Comparison of ENCODE assay signal across 16 mouse cellular contexts in the genomic region with DNA sequence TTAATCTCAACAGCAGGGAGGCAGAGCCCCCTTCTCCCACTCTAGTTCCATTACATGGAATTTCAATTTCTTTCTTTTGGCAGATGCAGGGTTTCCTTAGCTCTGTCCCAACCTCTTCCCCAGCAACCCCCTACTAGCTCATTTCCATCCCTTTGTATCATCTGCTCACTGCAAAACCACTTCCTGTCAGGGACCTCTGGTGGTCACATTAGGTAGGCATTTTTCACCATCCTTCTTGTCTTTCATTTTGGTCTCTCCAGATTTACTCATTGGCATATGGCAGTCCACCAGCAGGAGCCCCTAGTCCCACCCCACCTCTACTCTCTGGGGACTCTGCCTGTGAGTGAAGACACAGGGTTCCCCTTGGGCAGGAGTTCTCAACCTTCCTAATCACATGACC.
DNase-seq lines count a peak whose midpoint lies in the region; ATAC-seq and TF ChIP-seq lines count a peak whose summit lies in the region.
"Had no signal": no experiment of that assay in that cellular context is flagged by ENCODE, and none has a peak within 500 bp of the region (broad histone marks: within the 10 kb centered on the region; RNA-seq: fewer than 3 reads in every experiment).

No protein-coding gene starts in this region.

- H3K4me2 ChIP-seq in heart, postnatal 0 days (ENCODE audit: low read depth, low read length) = no peak overlapping the region
- no peak overlapping the region for H3K4me2 ChIP-seq in liver, postnatal 0 days (ENCODE audit: low read depth, low read length)
- H3K4me2 ChIP-seq in liver, embryonic 12.5 days = no peak overlapping the region
- no peak overlapping the region for H3K4me2 ChIP-seq in midbrain, embryonic 15.5 days
- H3K4me2 ChIP-seq: limb, embryonic 15.5 days had no signal

- no peak for DNase-seq in heart, postnatal 0 days (ENCODE audit: low spot score)
- no peak for DNase-seq in heart, embryonic 10.5 days (ENCODE audit: low spot score)
- DNase-seq in liver, postnatal 0 days = no peak
- DNase-seq in A20 (ENCODE audit: low read depth, low spot score) (peak; percentile 10), Patski (ENCODE audit: low read depth, low spot score) (no peak)
- DNase-seq in c-Kit-positive CD71-positive TER-119-positive erythroid progenitor cells, embryonic 14.5 days (ENCODE audit: low spot score) = no peak
- DNase-seq: adrenal gland, postnatal 36 days; cerebellum, adult 9-10 months; gastrocnemius, postnatal 10 days; heart, adult 18-20 months; kidney, postnatal 14 days; right cerebral cortex, postnatal 25 days had no signal

- in situ Hi-C loops in Patski (cut with MboI; ENCODE audit: low pct_unique_long_range_greater_than_20kb) = no loop called here

- no peaks in the 10 kb centered on the region for H3K4me1 ChIP-seq in heart, postnatal 0 days (ENCODE audit: control insufficient read depth, insufficient read depth)
- no peaks in the 10 kb centered on the region for H3K4me1 ChIP-seq in heart, embryonic 10.5 days
- no peaks in the 10 kb centered on the region for H3K4me1 ChIP-seq in liver, postnatal 0 days (ENCODE audit: insufficient read depth)
- no peaks in the 10 kb centered on the region for H3K4me1 ChIP-seq in liver, embryonic 12.5 days
- H3K4me1 ChIP-seq in midbrain, embryonic 15.5 days = no peaks in the 10 kb centered on the region
- H3K4me1 ChIP-seq: limb, embryonic 15.5 days had no signal

- POLR2A ChIA-PET in Patski (lab: Charles Lee) = no interaction called here

- H3K27ac ChIP-seq in heart, postnatal 0 days (ENCODE audit: low read depth) = no peak overlapping the region
- no peak overlapping the region for H3K27ac ChIP-seq in heart, embryonic 10.5 days
- no peak overlapping the region for H3K27ac ChIP-seq in liver, postnatal 0 days (ENCODE audit: low read depth)
- no peak overlapping the region for H3K27ac ChIP-seq in liver, embryonic 12.5 days
- no peak overlapping the region for H3K27ac ChIP-seq in midbrain, embryonic 15.5 days
- H3K27ac ChIP-seq: limb, embryonic 15.5 days had no signal

- TF ChIP-seq EP300 in heart, postnatal 0 days (IDR thresholded peaks at IDR 0.05; ENCODE audit: low read depth) = no peak
- no peak for TF ChIP-seq EP300 in liver, postnatal 0 days (IDR thresholded peaks at IDR 0.05; ENCODE audit: low read depth)

- H3K9me3 ChIP-seq in heart, postnatal 0 days (replicated peaks; ENCODE audit: control insufficient read depth, low read length) = no peaks in the 10 kb centered on the region
- H3K9me3 ChIP-seq in heart, embryonic 10.5 days = no peaks in the 10 kb centered on the region
- no peaks in the 10 kb centered on the region for H3K9me3 ChIP-seq in liver, postnatal 0 days (ENCODE audit: low read length)
- no peaks in the 10 kb centered on the region for H3K9me3 ChIP-seq in liver, embryonic 12.5 days (replicated peaks)
- no peaks in the 10 kb centered on the region for H3K9me3 ChIP-seq in midbrain, embryonic 15.5 days
- H3K9me3 ChIP-seq: limb, embryonic 15.5 days had no signal

- no peaks in the 10 kb centered on the region for H3K36me3 ChIP-seq in heart, postnatal 0 days (replicated peaks; ENCODE audit: control insufficient read depth, insufficient read depth, low read length)
- H3K36me3 ChIP-seq in heart, embryonic 10.5 days = no peaks in the 10 kb centered on the region
- no peaks in the 10 kb centered on the region for H3K36me3 ChIP-seq in liver, postnatal 0 days (replicated peaks; ENCODE audit: insufficient read depth, low read length)
- no peaks in the 10 kb centered on the region for H3K36me3 ChIP-seq in liver, embryonic 12.5 days
- H3K36me3 ChIP-seq in midbrain, embryonic 15.5 days (replicated peaks) = no peaks in the 10 kb centered on the region
- H3K36me3 ChIP-seq: limb, embryonic 15.5 days had no signal

- H3K4me3 ChIP-seq in heart, postnatal 0 days (ENCODE audit: low read depth, low read length) = no peak overlapping the region
- no peak overlapping the region for H3K4me3 ChIP-seq in heart, embryonic 10.5 days
- H3K4me3 ChIP-seq in liver, postnatal 0 days (ENCODE audit: low read depth, low read length) = no peak overlapping the region
- H3K4me3 ChIP-seq in liver, embryonic 12.5 days = no peak overlapping the region
- H3K4me3 ChIP-seq in midbrain, embryonic 15.5 days = no peak overlapping the region
- H3K4me3 ChIP-seq: limb, embryonic 15.5 days had no signal

- TF ChIP-seq CTCF in heart, postnatal 0 days (IDR thresholded peaks at IDR 0.05; ENCODE audit: low read depth) = 0 out of 2 replicates have a peak, but pooled peaks have one; percentile 8
- peak; percentile 31; the same call in 1 of the 2 replicates for TF ChIP-seq CTCF in liver, postnatal 0 days (IDR thresholded peaks at IDR 0.05; ENCODE audit: low read depth)
- TF ChIP-seq CTCF in Patski (IDR thresholded peaks at IDR 0.05) = peak; percentile 46

- no peak for ATAC-seq in heart, postnatal 0 days (ENCODE audit: insufficient read depth, low read depth)
- ATAC-seq in liver, postnatal 0 days = no peak
- ATAC-seq in liver, embryonic 12.5 days = no peak
- no peak for ATAC-seq in Patski
- no peak for ATAC-seq in midbrain, embryonic 15.5 days (replicated peaks)
- ATAC-seq: intestine, embryonic 16.5 days had no signal

- H3K27me3 ChIP-seq in heart, postnatal 0 days (ENCODE audit: control insufficient read depth, insufficient read depth, low read length) = no peaks in the 10 kb centered on the region
- no peaks in the 10 kb centered on the region for H3K27me3 ChIP-seq in heart, embryonic 10.5 days (ENCODE audit: insufficient read depth, poor library complexity, severe bottlenecking)
- H3K27me3 ChIP-seq in liver, postnatal 0 days (ENCODE audit: insufficient read depth, low read length) = no peaks in the 10 kb centered on the region
- no peaks in the 10 kb centered on the region for H3K27me3 ChIP-seq in liver, embryonic 12.5 days (replicated peaks)
- peaks cover 9% of the 10 kb centered on the region for H3K27me3 ChIP-seq in Patski
- no peaks in the 10 kb centered on the region for H3K27me3 ChIP-seq in midbrain, embryonic 15.5 days (replicated peaks)
- H3K27me3 ChIP-seq: limb, embryonic 15.5 days had no signal

- no peak overlapping the region for H3K9ac ChIP-seq in heart, postnatal 0 days (replicated peaks; ENCODE audit: low read depth, low read length)
- no peak overlapping the region for H3K9ac ChIP-seq in liver, postnatal 0 days (replicated peaks)
- no peak overlapping the region for H3K9ac ChIP-seq in liver, embryonic 12.5 days
- no peak overlapping the region for H3K9ac ChIP-seq in midbrain, embryonic 15.5 days
- H3K9ac ChIP-seq: limb, embryonic 15.5 days had no signal

- CTCF ChIA-PET in Patski (lab: Charles Lee) = interaction anchor here (1.0 kb wide), 2 partner anchors 11 to 44 kb away, joined by 3 read pairs; no protein-coding TSS in a partner anchor
